Mouse (Mus musculus) cerebellum, adult 18-20 months (tissue): Measurements from ENCODE around the gene Ppp2r2d.

ENCODE experiments used
- DNase-seq, 2 experiments: peaks; one replicate each; pipeline ENCODE4 v3.0.0; 2021

The Ppp2r2d gene

GRCm38 (mm10) chr7:138863950-138864572 lies 18.2 kb downstream of the Ppp2r2d start:
- DNase-seq = peak; percentile 34 to 36

- no peak for DNase-seq
These were observed 18.9 kb downstream of the Ppp2r2d start for GRCm38 (mm10) chr7:138864776-138865175.

GRCm38 (mm10) chr7:138867286-138867685 lies 21.4 kb downstream of the Ppp2r2d start:
- DNase-seq = no peak

GRCm38 (mm10) chr7:138868316-138868715 lies 22.4 kb downstream of the Ppp2r2d start:
- DNase-seq = no peak

- DNase-seq = no peak
These were observed 27.1 kb downstream of the Ppp2r2d start for GRCm38 (mm10) chr7:138872956-138873355.

GRCm38 (mm10) chr7:138875031-138875430 lies 29.2 kb downstream of the Ppp2r2d start:
- DNase-seq = peak in 1 of 2 experiments; percentile 22

GRCm38 (mm10) chr7:138883724-138884123 lies 37.8 kb downstream of the Ppp2r2d start:
- no peak for DNase-seq

GRCm38 (mm10) chr7:138885365-138886289 lies 39.7 kb downstream of the Ppp2r2d start:
- DNase-seq = no peak

GRCm38 (mm10) chr7:138898122-138898521 lies 52.2 kb downstream of the Ppp2r2d start:
- DNase-seq = no peak

GRCm38 (mm10) chr7:138898743-138899142 lies 52.9 kb downstream of the Ppp2r2d start:
- no peak for DNase-seq

- DNase-seq = no peak
These were observed 58.1 kb downstream of the Ppp2r2d start for GRCm38 (mm10) chr7:138903886-138904435.

- DNase-seq = no peak
These were observed 60.6 kb downstream of the Ppp2r2d start for GRCm38 (mm10) chr7:138906441-138906840.

GRCm38 (mm10) chr7:138907043-138907442 lies 61.2 kb downstream of the Ppp2r2d start:
- DNase-seq = peak; percentile 48 to 62

- DNase-seq = no peak
These were observed 62.1 kb downstream of the Ppp2r2d start for GRCm38 (mm10) chr7:138907976-138908375.

GRCm38 (mm10) chr7:138908768-138909276 lies 62.9 kb downstream of the Ppp2r2d start:
- DNase-seq = no peak

- DNase-seq = peak; percentile 92 to 93
These were observed 63.7 kb downstream of the Ppp2r2d start, which contains the start of gene Bnip3 for GRCm38 (mm10) chr7:138909277-138910192. TSS of gene Bnip3 (minus strand) at chr7:138909519.

- DNase-seq = no peak
These were observed 64.3 kb downstream of the Ppp2r2d start for GRCm38 (mm10) chr7:138910193-138910562.

GRCm38 (mm10) chr7:138913616-138914015 lies 67.7 kb downstream of the Ppp2r2d start:
- DNase-seq = no peak

GRCm38 (mm10) chr7:138919156-138919944 lies 73.5 kb downstream of the Ppp2r2d start:
- peak; percentile 33 to 49 for DNase-seq

- no peak for DNase-seq
These were observed 75.7 kb downstream of the Ppp2r2d start for GRCm38 (mm10) chr7:138921611-138922010.

GRCm38 (mm10) chr7:138923756-138924425 lies 78.0 kb downstream of the Ppp2r2d start:
- peak; percentile 28 to 34 for DNase-seq
